Mouse (Mus musculus) inflammation-experienced regulatory T-cells, adult 6 months (primary cell): ENCODE results near the gene Olfr1133. TPM values are rescaled to one million over a fixed set of nuclear protein-coding genes. Genes with fewer than 3 reads are reported as not detected.
"Not testable (repeated sequence)": the region's sequence is repeated elsewhere in the genome, so short reads cannot be mapped to it uniquely, and the experiment has no call there.

Experiments
- ATAC-seq: one replicate; pipeline ENCODE4 v1.8.0; 2017
- polyA plus RNA-seq, 3 experiments: library from polyadenylated mRNA; unstranded; fragments of 100-300 nt; shearing (Covaris generic); gene quantifications; one replicate each; pipeline ENCODE4 v1.2.1; 2017

The Olfr1133 gene
- not detected for polyA plus RNA-seq

DNA sequence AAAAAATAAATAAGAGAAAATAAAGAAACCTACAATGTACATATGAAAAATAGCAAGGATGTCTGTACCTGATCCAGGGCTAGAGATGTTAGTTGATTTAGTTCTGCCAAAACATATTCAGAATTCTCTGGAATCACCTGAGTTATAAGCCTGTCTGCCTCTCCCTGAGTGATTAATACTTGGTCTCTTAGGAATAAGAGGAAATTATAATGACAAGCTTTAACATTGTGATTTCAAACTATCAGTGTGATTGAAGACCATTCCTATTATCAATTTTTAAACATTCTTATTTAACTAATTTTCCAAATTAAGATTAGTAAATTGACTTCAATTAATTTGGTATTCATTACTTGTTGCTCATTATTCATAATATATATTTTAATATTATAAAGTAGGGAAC lies at the start of gene Olfr1133:
Gene Olfr1133, minus strand, starts transcription at position 101 of the 400 bp plus-strand sequence.
- no peak for ATAC-seq

- no peak for ATAC-seq
Observed at GRCm38 (mm10) chr2:87693847-87694246, 46.7 kb upstream of the Olfr1133 start, which contains the start of gene Olfr1136. Gene Olfr1136, minus strand, starts transcription at chr2:87693947.

DNA sequence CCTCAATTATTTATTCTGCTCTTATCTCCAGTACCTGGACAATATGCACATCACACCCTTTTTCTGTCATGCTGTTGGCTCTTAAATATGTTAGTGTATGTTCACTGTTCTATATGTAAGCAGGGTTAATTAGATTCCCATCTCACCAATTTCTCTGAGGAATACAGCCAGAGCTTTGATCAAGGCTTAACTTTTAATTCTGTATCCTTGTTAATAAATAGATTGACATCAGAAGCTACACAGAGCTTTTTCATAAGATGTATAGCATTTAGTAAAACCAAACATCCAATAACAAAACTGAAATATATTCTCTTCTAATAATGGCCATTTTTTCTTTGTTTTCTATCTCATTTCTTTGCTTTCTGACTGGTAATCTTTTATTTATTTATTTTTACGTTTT lies 26.4 kb upstream of the Olfr1133 start, which contains the start of gene Olfr1135:
Gene Olfr1135, minus strand, starts transcription at position 101 of the 400 bp plus-strand sequence.
- ATAC-seq, result no peak

- ATAC-seq, result no peak
Observed at GRCm38 (mm10) chr2:87658360-87658759, 11.2 kb upstream of the Olfr1133 start, which contains the start of gene Olfr1134. Gene Olfr1134, minus strand, starts transcription at chr2:87658460.

DNA sequence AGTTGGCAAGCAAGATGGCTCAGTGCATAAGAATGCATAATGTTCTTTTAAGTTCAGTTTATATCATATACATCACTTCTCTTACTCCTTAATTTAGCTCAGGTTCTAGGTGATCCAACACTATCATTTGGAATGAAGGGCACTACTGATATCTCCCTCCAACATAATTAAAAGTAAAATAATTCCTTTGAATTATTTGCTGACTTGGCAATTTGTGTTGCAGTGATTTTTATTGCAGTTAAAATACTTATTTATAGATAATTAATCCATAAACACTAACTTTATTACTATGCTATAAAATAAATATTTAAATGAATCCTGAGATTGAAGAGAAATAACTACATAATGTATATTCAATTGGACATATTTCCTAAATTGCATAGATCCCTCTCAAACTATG lies 4.7 kb downstream of the Olfr1133 start:
- ATAC-seq, result no peak

DNA sequence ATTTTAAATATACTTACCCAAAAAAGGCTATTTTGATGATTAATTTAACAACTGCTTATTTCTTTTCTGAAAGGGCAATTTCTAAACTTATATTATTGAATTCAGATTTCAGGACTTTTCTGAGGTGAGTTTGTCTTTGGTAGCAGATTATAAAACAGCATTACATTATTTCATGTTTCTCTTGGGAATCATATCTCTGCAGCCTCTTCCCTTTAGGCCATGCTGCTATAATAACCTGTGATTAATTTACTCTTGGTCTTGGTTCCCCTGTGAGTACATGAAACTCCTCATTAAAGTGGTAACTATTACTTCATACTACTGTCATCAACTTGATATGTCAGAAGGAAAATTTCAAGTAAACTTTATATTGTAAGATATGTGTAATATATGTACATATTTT lies 9.7 kb downstream of the Olfr1133 start, which contains the start of gene Olfr1132:
Gene Olfr1132, minus strand, starts transcription at position 101 of the 400 bp plus-strand sequence.
- ATAC-seq, result no peak

- ATAC-seq, result no peak
Observed at GRCm38 (mm10) chr2:87626804-87627203, 20.4 kb downstream of the Olfr1133 start, which contains the start of gene Olfr1131. Gene Olfr1131, plus strand, starts transcription at chr2:87627104.

DNA sequence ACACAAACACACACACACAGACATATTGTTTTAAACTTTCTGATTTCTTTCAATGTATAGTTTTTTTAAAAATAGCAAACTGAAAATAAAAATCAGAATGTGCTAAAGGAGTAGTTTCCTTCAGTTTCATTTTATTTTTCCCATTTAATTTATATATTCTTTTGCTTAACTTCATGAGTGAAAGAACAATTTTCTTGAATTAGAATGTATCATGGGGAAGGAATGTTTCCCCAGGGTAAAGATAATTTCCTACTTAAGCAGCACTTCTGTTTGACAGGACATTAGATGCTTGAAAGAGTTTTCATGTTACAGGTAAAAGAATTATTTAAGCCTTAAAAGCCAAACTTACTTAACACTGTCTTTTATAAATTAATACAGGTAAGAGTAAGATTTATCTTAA lies 41.3 kb downstream of the Olfr1133 start, which contains the start of gene Olfr1130:
Gene Olfr1130, plus strand, starts transcription at position 301 of the 400 bp plus-strand sequence.
- ATAC-seq, result not testable (repeated sequence)

Other genes starting within 250 kb of the Olfr1133 start
- not detected for gene Olfr1123, start 230.7 kb downstream of the Olfr1133 start, polyA plus RNA-seq
- 1 to 10 TPM in 1 of 3 experiments, under 1 TPM in 1, not detected in 1; 0.88 to 2.6 TPM for gene Olfr1124, start 217.1 kb downstream of the Olfr1133 start, polyA plus RNA-seq
- gene Olfr1126, start 193.4 kb downstream of the Olfr1133 start, polyA plus RNA-seq, result not detected
- not detected for gene Pramel7, start 150.3 kb downstream of the Olfr1133 start, polyA plus RNA-seq
- gene Pramel6, start 140.8 kb downstream of the Olfr1133 start, polyA plus RNA-seq, result not detected
- not detected for gene Olfr153, start 115.6 kb downstream of the Olfr1133 start, polyA plus RNA-seq
- not detected for gene Olfr1128, start 101.8 kb downstream of the Olfr1133 start, polyA plus RNA-seq
- gene Olfr1129, start 73.5 kb downstream of the Olfr1133 start, polyA plus RNA-seq, result not detected
- gene Olfr1130, start 41.2 kb downstream of the Olfr1133 start, polyA plus RNA-seq, result not detected
- gene Olfr1131, start 20.3 kb downstream of the Olfr1133 start, polyA plus RNA-seq, result not detected
- gene Olfr1132, start 9.8 kb downstream of the Olfr1133 start, polyA plus RNA-seq, result not detected
- gene Olfr1134, start 11.1 kb upstream of the Olfr1133 start, polyA plus RNA-seq, result not detected
- not detected for gene Olfr1135, start 26.3 kb upstream of the Olfr1133 start, polyA plus RNA-seq
- gene Olfr1136, start 46.6 kb upstream of the Olfr1133 start, polyA plus RNA-seq, result not detected
- not detected for gene Olfr1137, start 65.8 kb upstream of the Olfr1133 start, polyA plus RNA-seq
- gene Olfr1138, start 92.6 kb upstream of the Olfr1133 start, polyA plus RNA-seq, result not detected
- not detected for gene Olfr1140, start 96.4 kb upstream of the Olfr1133 start, polyA plus RNA-seq
- not detected for gene Olfr1141, start 106.6 kb upstream of the Olfr1133 start, polyA plus RNA-seq
- gene Olfr152, start 132.1 kb upstream of the Olfr1133 start, polyA plus RNA-seq, result not detected
- not detected for gene Olfr1143, start 153.2 kb upstream of the Olfr1133 start, polyA plus RNA-seq
- gene Olfr1145, start 162.4 kb upstream of the Olfr1133 start, polyA plus RNA-seq, result not detected
- not detected for gene Olfr1148, start 183.2 kb upstream of the Olfr1133 start, polyA plus RNA-seq
- gene Olfr1150-ps1, start 196.6 kb upstream of the Olfr1133 start, polyA plus RNA-seq, result not detected
- not detected for gene Olfr1151, start 208.5 kb upstream of the Olfr1133 start, polyA plus RNA-seq
- gene Olfr1152, start 219.1 kb upstream of the Olfr1133 start, polyA plus RNA-seq, result not detected
- not detected for gene Olfr1153, start 247.6 kb upstream of the Olfr1133 start, polyA plus RNA-seq